Mouse (Mus musculus): ENCODE measurements around the gene Ppara. TPM values are rescaled to one million over a fixed set of nuclear protein-coding genes. Genes with fewer than 3 reads are reported as not detected.

Gene Ppara
- polyA plus RNA-seq, 1 experiment from 2014 or later: 6.0 TPM

- Histone ChIP-seq H3K9ac (ENCODE audit: low read depth, low read length) (no peak overlapping the region), H3K27me3 (replicated peaks; ENCODE audit: control insufficient read depth, insufficient read depth, low read length) (no peaks in the 10 kb centered on the region), H3K4me1 (ENCODE audit: control insufficient read depth, insufficient read depth, low read length) (no peaks in the 10 kb centered on the region), H3K4me3 (ENCODE audit: low read depth, low read length) (no peak overlapping the region), H3K9me3 (ENCODE audit: control insufficient read depth, low read length) (no peaks in the 10 kb centered on the region), H3K36me3 (ENCODE audit: control insufficient read depth, insufficient read depth, low read length) (no peaks in the 10 kb centered on the region), H3K4me2 (ENCODE audit: low read depth, low read length) (no peak overlapping the region), H3K27ac (replicated peaks; ENCODE audit: low read depth, low read length) (no peak overlapping the region)
- ATAC-seq (ENCODE audit: low read depth): no peak
- WGBS: 94% methylated on average over 8 of the region's 8 CpGs
- DNase-seq (ENCODE audit: low spot score): no peak
These were observed 63.9 kb downstream of the Ppara start for GRCm38 (mm10) chr15:85798676-85799075.

- DNase-seq (ENCODE audit: low spot score): peak; percentile 4
- 89% methylated on average over 2 of the region's 2 CpGs for WGBS
- Histone ChIP-seq H3K27ac (replicated peaks; ENCODE audit: low read depth, low read length) (no peak overlapping the region), H3K9ac (ENCODE audit: low read depth, low read length) (no peak overlapping the region), H3K36me3 (ENCODE audit: control insufficient read depth, insufficient read depth, low read length) (no peaks in the 10 kb centered on the region), H3K4me1 (ENCODE audit: control insufficient read depth, insufficient read depth, low read length) (no peaks in the 10 kb centered on the region), H3K4me2 (ENCODE audit: low read depth, low read length) (no peak overlapping the region), H3K9me3 (ENCODE audit: control insufficient read depth, low read length) (no peaks in the 10 kb centered on the region), H3K27me3 (replicated peaks; ENCODE audit: control insufficient read depth, insufficient read depth, low read length) (no peaks in the 10 kb centered on the region), H3K4me3 (ENCODE audit: low read depth, low read length) (no peak overlapping the region)
- no peak for ATAC-seq (ENCODE audit: low read depth)
These were observed 68.1 kb downstream of the Ppara start for GRCm38 (mm10) chr15:85802931-85803330.

- no peaks in the 10 kb centered on the region for H3K36me3 ChIP-seq (ENCODE audit: control insufficient read depth, insufficient read depth, low read length)
- H3K27ac ChIP-seq (replicated peaks; ENCODE audit: low read depth, low read length): no peak overlapping the region
- no peaks in the 10 kb centered on the region for H3K27me3 ChIP-seq (replicated peaks; ENCODE audit: control insufficient read depth, insufficient read depth, low read length)
- H3K4me2 ChIP-seq (ENCODE audit: low read depth, low read length): no peak overlapping the region
- H3K4me1 ChIP-seq (ENCODE audit: control insufficient read depth, insufficient read depth, low read length): peaks cover 7% of the 10 kb centered on the region
- 78% methylated on average over 4 of the region's 4 CpGs for WGBS
- ATAC-seq (ENCODE audit: low read depth) (no peak), DNase-seq (ENCODE audit: low spot score) (peak; percentile 8)
- H3K9me3 ChIP-seq (ENCODE audit: control insufficient read depth, low read length): no peaks in the 10 kb centered on the region
- no peak overlapping the region for H3K4me3 ChIP-seq (ENCODE audit: low read depth, low read length)
- H3K9ac ChIP-seq (ENCODE audit: low read depth, low read length): no peak overlapping the region
These were observed 72.1 kb downstream of the Ppara start for GRCm38 (mm10) chr15:85806886-85807285.

GRCm38 (mm10) chr15:85807404-85807803 lies 72.6 kb downstream of the Ppara start:
- H3K9me3 ChIP-seq (ENCODE audit: control insufficient read depth, low read length): no peaks in the 10 kb centered on the region
- DNase-seq (ENCODE audit: low spot score) (no peak), ATAC-seq (ENCODE audit: low read depth) (no peak)
- no peak overlapping the region for H3K4me2 ChIP-seq (ENCODE audit: low read depth, low read length)
- no peak overlapping the region for H3K27ac ChIP-seq (replicated peaks; ENCODE audit: low read depth, low read length)
- no peak overlapping the region for H3K4me3 ChIP-seq (ENCODE audit: low read depth, low read length)
- WGBS: 77% methylated on average over 4 of the region's 4 CpGs
- H3K27me3 ChIP-seq (replicated peaks; ENCODE audit: control insufficient read depth, insufficient read depth, low read length): no peaks in the 10 kb centered on the region
- peaks cover 7% of the 10 kb centered on the region for H3K4me1 ChIP-seq (ENCODE audit: control insufficient read depth, insufficient read depth, low read length)
- H3K9ac ChIP-seq (ENCODE audit: low read depth, low read length): no peak overlapping the region
- no peaks in the 10 kb centered on the region for H3K36me3 ChIP-seq (ENCODE audit: control insufficient read depth, insufficient read depth, low read length)

- H3K27me3 ChIP-seq (replicated peaks; ENCODE audit: control insufficient read depth, insufficient read depth, low read length): no peaks in the 10 kb centered on the region
- 85% methylated on average over 6 of the region's 6 CpGs for WGBS
- no peak overlapping the region for H3K4me2 ChIP-seq (ENCODE audit: low read depth, low read length)
- H3K27ac ChIP-seq (replicated peaks; ENCODE audit: low read depth, low read length): no peak overlapping the region
- H3K4me3 ChIP-seq (ENCODE audit: low read depth, low read length): no peak overlapping the region
- H3K4me1 ChIP-seq (ENCODE audit: control insufficient read depth, insufficient read depth, low read length): peaks cover 7% of the 10 kb centered on the region
- H3K36me3 ChIP-seq (ENCODE audit: control insufficient read depth, insufficient read depth, low read length): no peaks in the 10 kb centered on the region
- H3K9me3 ChIP-seq (ENCODE audit: control insufficient read depth, low read length): no peaks in the 10 kb centered on the region
- ATAC-seq (ENCODE audit: low read depth): no peak
- no peak overlapping the region for H3K9ac ChIP-seq (ENCODE audit: low read depth, low read length)
- DNase-seq (ENCODE audit: low spot score): no peak
These were observed 73.2 kb downstream of the Ppara start for GRCm38 (mm10) chr15:85808031-85808430.

GRCm38 (mm10) chr15:85808434-85808833 lies 73.7 kb downstream of the Ppara start:
- 57% methylated on average over 8 of the region's 8 CpGs for WGBS
- no peaks in the 10 kb centered on the region for H3K27me3 ChIP-seq (replicated peaks; ENCODE audit: control insufficient read depth, insufficient read depth, low read length)
- ATAC-seq (ENCODE audit: low read depth) (no peak), DNase-seq (ENCODE audit: low spot score) (no peak)
- no peak overlapping the region for H3K27ac ChIP-seq (replicated peaks; ENCODE audit: low read depth, low read length)
- no peak overlapping the region for H3K9ac ChIP-seq (ENCODE audit: low read depth, low read length)
- no peaks in the 10 kb centered on the region for H3K36me3 ChIP-seq (ENCODE audit: control insufficient read depth, insufficient read depth, low read length)
- H3K4me1 ChIP-seq (ENCODE audit: control insufficient read depth, insufficient read depth, low read length): peaks cover 7% of the 10 kb centered on the region
- H3K4me2 ChIP-seq (ENCODE audit: low read depth, low read length): no peak overlapping the region
- no peaks in the 10 kb centered on the region for H3K9me3 ChIP-seq (ENCODE audit: control insufficient read depth, low read length)
- H3K4me3 ChIP-seq (ENCODE audit: low read depth, low read length): no peak overlapping the region

GRCm38 (mm10) chr15:85809091-85809490 lies 74.3 kb downstream of the Ppara start:
- DNase-seq (ENCODE audit: low spot score): no peak
- Histone ChIP-seq H3K4me1 (ENCODE audit: control insufficient read depth, insufficient read depth, low read length) (peaks cover 7% of the 10 kb centered on the region), H3K27ac (replicated peaks; ENCODE audit: low read depth, low read length) (no peak overlapping the region), H3K4me3 (ENCODE audit: low read depth, low read length) (no peak overlapping the region), H3K9me3 (ENCODE audit: control insufficient read depth, low read length) (no peaks in the 10 kb centered on the region), H3K4me2 (ENCODE audit: low read depth, low read length) (no peak overlapping the region), H3K36me3 (ENCODE audit: control insufficient read depth, insufficient read depth, low read length) (no peaks in the 10 kb centered on the region), H3K9ac (ENCODE audit: low read depth, low read length) (no peak overlapping the region), H3K27me3 (replicated peaks; ENCODE audit: control insufficient read depth, insufficient read depth, low read length) (no peaks in the 10 kb centered on the region)
- 84% methylated on average over 12 of the region's 12 CpGs for WGBS
- no peak for ATAC-seq (ENCODE audit: low read depth)

- H3K4me3 ChIP-seq (ENCODE audit: low read depth, low read length): peak overlapping the region; percentile 65
These were observed 75.7 kb downstream of the Ppara start for GRCm38 (mm10) chr15:85810462-85810805.

GRCm38 (mm10) chr15:85810806-85811521 lies 76.2 kb downstream of the Ppara start:
- peak; percentile 45 for DNase-seq (ENCODE audit: low spot score)
- H3K4me1 ChIP-seq (ENCODE audit: control insufficient read depth, insufficient read depth, low read length): peaks cover 7% of the 10 kb centered on the region
- peak; percentile 90 for ATAC-seq (ENCODE audit: low read depth)

More at GRCm38 (mm10) chr15:85810462-85810805, 75.7 kb downstream of the Ppara start:
- Histone ChIP-seq H3K4me1 (ENCODE audit: control insufficient read depth, insufficient read depth, low read length) (peaks cover 7% of the 10 kb centered on the region), H3K27me3 (replicated peaks; ENCODE audit: control insufficient read depth, insufficient read depth, low read length) (no peaks in the 10 kb centered on the region), H3K4me2 (ENCODE audit: low read depth, low read length) (peak overlapping the region; percentile 60), H3K9me3 (ENCODE audit: control insufficient read depth, low read length) (no peaks in the 10 kb centered on the region), H3K9ac (ENCODE audit: low read depth, low read length) (peak overlapping the region; percentile 78; the same call in 1 of the 2 replicates), H3K36me3 (ENCODE audit: control insufficient read depth, insufficient read depth, low read length) (no peaks in the 10 kb centered on the region), H3K27ac (replicated peaks; ENCODE audit: low read depth, low read length) (no peak overlapping the region)
- DNase-seq (ENCODE audit: low spot score): no peak
- 75% methylated on average over 5 of the region's 5 CpGs for WGBS
- no peak for ATAC-seq (ENCODE audit: low read depth)

More at GRCm38 (mm10) chr15:85810806-85811521, 76.2 kb downstream of the Ppara start:
- Histone ChIP-seq H3K9ac (ENCODE audit: low read depth, low read length) (peak overlapping the region; percentile 78), H3K4me2 (ENCODE audit: low read depth, low read length) (peak overlapping the region; percentile 60), H3K36me3 (ENCODE audit: control insufficient read depth, insufficient read depth, low read length) (no peaks in the 10 kb centered on the region), H3K4me3 (ENCODE audit: low read depth, low read length) (peak overlapping the region; percentile 65), H3K9me3 (ENCODE audit: control insufficient read depth, low read length) (no peaks in the 10 kb centered on the region), H3K27ac (replicated peaks; ENCODE audit: low read depth, low read length) (peak overlapping the region; percentile 87; the same call in 1 of the 2 replicates), H3K27me3 (replicated peaks; ENCODE audit: control insufficient read depth, insufficient read depth, low read length) (no peaks in the 10 kb centered on the region)
- WGBS: 5% methylated on average over 35 of the region's 36 CpGs
